Mouse (Mus musculus): Measurements from ENCODE around the gene Zfp292. TPM values are rescaled to one million over a fixed set of nuclear protein-coding genes. Genes with fewer than 3 reads are reported as not detected.

The Zfp292 gene
- total RNA-seq, 2 experiments from 2014 or later = 24.0 to 29.4 TPM

- intact Hi-C loops (cut with DNase I) = loop anchor here (5.0 to 10.0 kb wide), 2 partner anchors 111 to 198 kb away; partner anchors contain the start of genes Slc35a1 and Smim8
- DNase-seq (ENCODE audit: low spot score in 2 of 2) = no peak
Measured at GRCm38 (mm10) chr4:34885631-34886351, 3.0 kb upstream of the Zfp292 start.

- intact Hi-C loops (cut with DNase I) = loop anchor here (5.0 to 10.0 kb wide), 2 partner anchors 61 to 109 kb away; partner anchors contain the start of gene Smim8
- no peak for DNase-seq (ENCODE audit: low spot score in 2 of 2)
Measured at GRCm38 (mm10) chr4:34883366-34884029, 738 bp upstream of the Zfp292 start.

GRCm38 (mm10) chr4:34882291-34882769, 430 bp downstream of the Zfp292 start:
- intact Hi-C loops (cut with DNase I) = loop anchor here (5.0 to 10.0 kb wide), 2 partner anchors 60 to 108 kb away; partner anchors contain the start of gene Smim8
- peak in 1 of 2 experiments; percentile 61 for DNase-seq (ENCODE audit: low spot score in 2 of 2)

- intact Hi-C loops (cut with DNase I) = loop anchor here (5.0 to 10.0 kb wide), 2 partner anchors 60 to 107 kb away; partner anchors contain the start of gene Smim8
Measured at GRCm38 (mm10) chr4:34881851-34882250, 909 bp downstream of the Zfp292 start.

GRCm38 (mm10) chr4:34880921-34881650, 1.7 kb downstream of the Zfp292 start:
- DNase-seq (ENCODE audit: low spot score in 2 of 2) = no peak
- intact Hi-C loops (cut with DNase I) = loop anchor here (5.0 to 10.0 kb wide), 2 partner anchors 59 to 106 kb away; partner anchors contain the start of gene Smim8

More at GRCm38 (mm10) chr4:34881851-34882250, 909 bp downstream of the Zfp292 start:
- no peak for DNase-seq (ENCODE audit: low spot score in 2 of 2)

- intact Hi-C loops (cut with DNase I) = no loop called here
- no peak for DNase-seq (ENCODE audit: low spot score in 2 of 2)
Measured at GRCm38 (mm10) chr4:34874234-34874633, 8.5 kb downstream of the Zfp292 start.

GRCm38 (mm10) chr4:34872896-34873495, 9.8 kb downstream of the Zfp292 start:
- no peak for DNase-seq (ENCODE audit: low spot score in 2 of 2)
- intact Hi-C loops (cut with DNase I) = no loop called here

GRCm38 (mm10) chr4:34869813-34870212, 12.9 kb downstream of the Zfp292 start:
- intact Hi-C loops (cut with DNase I) = no loop called here
- DNase-seq (ENCODE audit: low spot score in 2 of 2) = no peak

- intact Hi-C loops (cut with DNase I) = no loop called here
- no peak for DNase-seq (ENCODE audit: low spot score in 2 of 2)
Measured at GRCm38 (mm10) chr4:34861438-34861837, 21.3 kb downstream of the Zfp292 start.

GRCm38 (mm10) chr4:34859416-34859815, 23.3 kb downstream of the Zfp292 start:
- DNase-seq (ENCODE audit: low spot score in 2 of 2) = no peak
- intact Hi-C loops (cut with DNase I) = no loop called here

GRCm38 (mm10) chr4:34858903-34859302, 23.9 kb downstream of the Zfp292 start:
- DNase-seq (ENCODE audit: low spot score in 2 of 2) = no peak
- intact Hi-C loops (cut with DNase I) = no loop called here

- intact Hi-C loops (cut with DNase I) = no loop called here
Measured at GRCm38 (mm10) chr4:34855966-34856365, 26.8 kb downstream of the Zfp292 start.

GRCm38 (mm10) chr4:34852051-34852450, 30.7 kb downstream of the Zfp292 start:
- intact Hi-C loops (cut with DNase I) = no loop called here
- DNase-seq (ENCODE audit: low spot score in 2 of 2) = no peak

More at GRCm38 (mm10) chr4:34855966-34856365, 26.8 kb downstream of the Zfp292 start:
- DNase-seq (ENCODE audit: low spot score in 2 of 2) = no peak

GRCm38 (mm10) chr4:34850156-34850555, 32.6 kb downstream of the Zfp292 start:
- intact Hi-C loops (cut with DNase I) = no loop called here
- no peak for DNase-seq (ENCODE audit: low spot score in 2 of 2)

- intact Hi-C loops (cut with DNase I) = no loop called here
Measured at GRCm38 (mm10) chr4:34847679-34848309, 35.0 kb downstream of the Zfp292 start.

GRCm38 (mm10) chr4:34843839-34844238, 38.9 kb downstream of the Zfp292 start:
- intact Hi-C loops (cut with DNase I) = no loop called here

More at GRCm38 (mm10) chr4:34847679-34848309, 35.0 kb downstream of the Zfp292 start:
- no peak for DNase-seq (ENCODE audit: low spot score in 2 of 2)

GRCm38 (mm10) chr4:34842826-34843225, 39.9 kb downstream of the Zfp292 start:
- no peak for DNase-seq (ENCODE audit: low spot score in 2 of 2)
- intact Hi-C loops (cut with DNase I) = no loop called here

More at GRCm38 (mm10) chr4:34843839-34844238, 38.9 kb downstream of the Zfp292 start:
- no peak for DNase-seq (ENCODE audit: low spot score in 2 of 2)

- DNase-seq (ENCODE audit: low spot score in 2 of 2) = no peak
- intact Hi-C loops (cut with DNase I) = no loop called here
Measured at GRCm38 (mm10) chr4:34831496-34831895, 51.3 kb downstream of the Zfp292 start.

- intact Hi-C loops (cut with DNase I) = no loop called here
Measured at GRCm38 (mm10) chr4:34829456-34829855, 53.3 kb downstream of the Zfp292 start.

More at GRCm38 (mm10) chr4:34829456-34829855, 53.3 kb downstream of the Zfp292 start:
- peak; percentile 17 to 24 for DNase-seq (ENCODE audit: low spot score in 2 of 2)
